Mouse (Mus musculus) left cerebral cortex, adult 9 months (tissue): ENCODE data around the gene Smco4.

Source experiments
- DNase-seq, 2 experiments: peaks; one replicate each; pipeline ENCODE4 v3.0.0; 2022; ENCODE audit warnings: low spot score in 2 of 2

The Smco4 gene

DNA sequence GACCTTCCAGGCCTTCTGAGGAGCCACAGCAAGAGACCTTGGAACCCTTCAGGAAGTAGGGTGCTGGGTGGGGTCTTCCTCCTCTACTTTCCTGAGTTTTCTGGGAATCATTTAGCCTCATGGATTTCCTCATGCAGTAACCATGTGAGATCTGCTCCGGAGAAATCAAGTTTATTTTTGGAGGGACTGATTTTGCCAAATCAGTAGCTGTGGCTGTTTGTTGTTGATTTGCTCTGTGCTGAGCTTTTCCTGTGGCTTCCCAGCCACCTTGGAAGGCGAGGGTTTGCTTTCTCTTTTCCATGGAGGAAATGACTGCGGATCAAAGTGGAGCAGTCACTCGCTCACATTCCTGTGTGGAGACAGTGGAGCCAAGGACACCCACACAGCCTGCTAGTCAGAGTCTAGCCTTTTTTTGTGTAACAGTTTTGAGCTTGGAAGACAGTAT, 14.2 kb downstream of the Smco4 start:
- DNase-seq, result peak in 1 of 2 experiments; percentile 30

GRCm38 (mm10) chr9:15509363-15509762, 16.1 kb downstream of the Smco4 start:
- peak in 1 of 2 experiments; percentile 27 for DNase-seq

DNA sequence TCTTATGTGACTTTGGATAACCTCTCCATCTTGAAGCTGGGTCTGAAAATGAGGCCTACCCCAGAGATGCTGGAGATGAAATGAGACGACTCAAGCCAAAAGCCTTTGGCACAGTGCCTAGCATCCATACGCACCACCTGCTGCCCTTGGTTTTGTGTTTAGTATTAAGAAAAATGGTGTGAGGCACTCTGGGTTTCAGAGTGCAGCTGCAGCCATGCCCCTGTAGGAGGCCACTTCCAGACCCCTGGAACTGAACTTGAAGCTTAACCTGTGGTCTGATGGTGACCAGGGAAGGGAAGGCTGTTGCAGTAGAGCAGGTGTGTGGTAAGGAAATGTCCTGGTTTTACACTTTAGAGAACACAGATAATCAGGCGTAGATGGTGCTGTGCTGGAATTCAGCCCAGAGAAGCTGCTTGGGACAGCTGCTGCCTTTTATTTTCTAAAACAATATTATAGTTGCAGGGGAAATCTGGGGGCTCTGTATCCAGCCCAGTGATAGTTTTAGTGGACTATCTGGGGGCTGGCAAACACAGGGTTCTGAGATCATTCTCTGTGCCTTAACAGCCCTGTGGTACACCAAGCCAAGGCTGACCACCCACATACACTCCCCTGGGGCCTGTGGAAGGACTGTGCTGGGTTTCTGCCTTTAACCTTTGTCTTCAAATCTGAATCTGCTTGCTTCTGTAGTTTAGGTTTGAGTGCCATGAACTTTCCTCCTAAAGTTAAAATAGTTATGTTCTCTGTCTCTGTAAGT, 17.5 kb downstream of the Smco4 start:
- no peak for DNase-seq

DNA sequence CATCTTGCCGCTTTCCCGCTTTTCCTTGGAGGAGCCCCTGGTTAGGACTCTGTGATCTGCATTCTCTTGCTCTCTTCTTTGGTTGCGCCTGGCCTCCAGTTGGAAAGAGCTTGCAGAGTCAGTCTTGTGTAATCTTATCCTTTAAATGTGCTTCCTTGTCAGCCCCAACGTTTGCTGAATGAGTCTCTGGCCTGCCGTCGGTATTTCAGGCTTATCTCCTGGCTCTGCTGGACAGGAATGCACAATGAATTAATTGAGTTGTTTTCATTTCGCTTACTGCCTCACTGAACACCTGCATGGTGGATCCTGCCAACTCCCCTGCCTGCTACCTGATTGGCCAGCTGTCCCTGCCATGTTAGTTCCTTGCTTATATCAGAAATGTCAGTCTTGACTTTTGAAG, 19.7 kb downstream of the Smco4 start:
- DNase-seq, result no peak

DNA sequence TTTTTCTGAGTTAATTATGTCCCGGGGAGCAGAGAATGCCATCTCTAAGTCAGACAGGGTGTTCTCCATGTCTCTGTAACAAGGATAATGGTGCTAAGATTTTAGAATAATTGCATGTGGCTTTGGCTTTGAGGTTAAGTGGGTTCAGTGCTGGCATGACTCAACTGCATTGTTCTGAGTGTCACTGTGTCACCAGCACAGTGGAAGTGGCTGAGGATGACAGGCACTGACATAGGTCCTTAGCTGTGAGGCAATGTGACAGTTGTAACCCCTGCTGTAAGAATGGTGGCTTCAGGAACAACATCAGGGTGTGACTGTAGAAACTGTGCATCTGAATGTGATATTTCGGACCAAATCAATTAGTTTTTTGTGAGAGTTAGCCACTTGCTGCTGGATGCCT, 22.8 kb downstream of the Smco4 start:
- DNase-seq, result no peak

- no peak for DNase-seq
Observed at GRCm38 (mm10) chr9:15517979-15518378, 24.7 kb downstream of the Smco4 start.

GRCm38 (mm10) chr9:15522348-15522747, 29.1 kb downstream of the Smco4 start:
- DNase-seq, result no peak

- no peak for DNase-seq
Observed at GRCm38 (mm10) chr9:15522887-15523286, 29.7 kb downstream of the Smco4 start.

DNA sequence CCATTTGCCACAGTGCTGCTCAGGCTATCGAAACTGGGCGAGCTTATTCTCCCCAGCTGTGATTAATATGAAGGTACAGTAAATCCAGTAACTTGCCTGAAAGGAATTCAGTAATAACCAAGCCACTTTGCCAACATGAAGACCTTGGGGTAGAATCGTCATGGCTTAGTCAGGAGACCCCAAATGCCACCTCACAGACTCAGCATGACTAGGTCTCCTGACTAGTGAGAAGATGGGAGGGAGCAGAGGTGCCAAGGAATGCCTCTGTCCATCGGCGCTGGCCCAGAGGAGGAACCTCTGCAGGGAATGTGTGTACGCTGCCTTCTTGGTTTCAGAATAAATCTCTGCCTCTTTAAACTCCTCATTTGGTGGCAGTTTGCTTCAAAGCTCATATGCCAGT, 30.4 kb downstream of the Smco4 start:
- DNase-seq, result no peak

DNA sequence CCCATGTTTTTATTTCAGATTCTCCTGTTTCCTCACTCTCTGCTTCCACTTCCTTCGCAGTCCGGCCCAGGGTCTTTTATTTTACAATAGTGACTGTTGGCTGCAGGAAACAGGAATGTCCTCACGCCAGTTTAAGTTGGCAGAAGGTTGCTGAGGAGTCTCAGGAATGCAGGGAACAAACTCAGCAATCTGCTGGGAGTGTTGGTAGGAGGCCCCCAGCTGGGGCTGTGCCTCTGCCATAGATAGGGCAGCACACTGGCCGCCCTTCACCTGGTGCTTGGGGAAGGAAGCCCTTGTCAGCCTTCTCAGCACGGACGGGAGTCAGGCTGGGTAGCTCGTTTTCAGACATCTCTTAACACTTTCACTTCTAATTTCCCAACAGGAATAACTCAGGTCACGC, 32.0 kb downstream of the Smco4 start:
- DNase-seq, result no peak

GRCm38 (mm10) chr9:15526539-15526938, 33.3 kb downstream of the Smco4 start:
- no peak for DNase-seq

GRCm38 (mm10) chr9:15527846-15528245, 34.6 kb downstream of the Smco4 start:
- DNase-seq, result no peak

- no peak for DNase-seq
Observed at GRCm38 (mm10) chr9:15528368-15528767, 35.1 kb downstream of the Smco4 start.

DNA sequence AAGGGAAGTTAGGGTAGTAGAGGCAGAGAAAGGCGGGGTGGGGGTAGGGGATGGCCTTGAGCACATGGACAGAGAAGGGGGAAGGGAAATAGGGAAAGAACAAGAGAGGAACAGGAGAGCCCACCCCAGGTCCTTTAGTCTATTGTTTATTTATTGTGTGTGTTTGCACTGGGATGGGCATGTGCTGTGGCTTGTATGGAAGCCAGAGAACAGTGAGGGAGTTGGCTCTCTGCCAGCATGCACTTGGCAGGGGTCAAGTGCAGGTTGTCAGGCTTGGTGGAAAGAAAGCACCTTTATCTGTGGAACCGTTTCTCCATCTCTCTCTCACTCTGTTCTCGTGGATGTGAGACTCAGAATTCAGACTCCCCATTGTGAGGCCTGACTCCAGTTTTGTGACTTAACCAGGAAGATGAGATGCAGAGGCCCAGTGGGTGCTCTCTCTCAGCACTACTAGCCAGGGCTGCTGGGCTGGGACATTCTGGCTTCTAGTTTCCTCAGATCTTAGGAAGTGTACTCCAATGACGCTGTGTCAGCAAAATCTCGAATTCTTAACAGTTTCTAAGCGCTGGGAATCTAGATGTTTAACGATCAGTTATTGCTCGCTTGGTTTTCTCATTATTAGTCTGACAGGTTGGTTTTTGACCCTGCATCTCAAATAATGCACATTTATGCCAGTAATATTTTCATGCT, 36.2 kb downstream of the Smco4 start:
- no peak for DNase-seq

- DNase-seq, result no peak
Observed at GRCm38 (mm10) chr9:15529965-15530320, 36.7 kb downstream of the Smco4 start.

GRCm38 (mm10) chr9:15531204-15531603, 38.0 kb downstream of the Smco4 start:
- DNase-seq, result no peak

DNA sequence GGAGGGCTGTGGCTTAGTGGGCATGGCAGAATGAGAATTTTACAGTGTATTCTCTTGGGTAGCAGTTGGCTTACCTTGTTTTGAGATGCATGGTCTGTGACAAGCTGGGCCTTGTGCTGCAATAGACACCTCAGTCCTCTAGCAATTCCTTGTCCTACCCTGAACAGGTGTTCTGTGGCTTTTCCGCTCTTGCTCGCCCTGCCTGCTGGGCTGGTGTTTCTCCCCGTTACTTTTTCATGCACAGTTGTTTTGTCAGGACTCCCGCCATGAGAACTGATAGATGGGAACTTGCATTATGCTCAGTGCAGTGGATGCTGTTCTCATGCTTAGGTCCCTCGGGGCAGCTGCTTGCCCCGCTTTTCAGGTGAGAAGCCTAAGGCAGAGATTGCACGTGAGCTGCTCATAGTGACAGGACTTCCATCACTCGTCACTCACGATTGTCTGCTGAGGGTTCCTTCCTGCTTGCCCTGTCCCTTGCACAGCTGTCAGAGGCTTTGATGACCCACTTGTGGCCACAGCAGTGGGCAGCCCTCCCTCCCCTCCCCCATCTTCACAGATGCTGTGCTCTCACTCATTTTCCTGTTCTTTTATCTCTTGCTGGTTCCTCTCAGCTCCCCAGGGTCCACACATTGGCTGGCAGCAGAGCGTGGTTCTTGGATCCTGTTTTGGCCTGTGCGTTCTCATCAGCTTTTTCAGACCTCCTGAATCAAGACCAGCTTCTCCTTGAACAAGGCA, 40.3 kb downstream of the Smco4 start:
- no peak for DNase-seq

- no peak for DNase-seq
Observed at GRCm38 (mm10) chr9:15534110-15534509, 40.9 kb downstream of the Smco4 start.

DNA sequence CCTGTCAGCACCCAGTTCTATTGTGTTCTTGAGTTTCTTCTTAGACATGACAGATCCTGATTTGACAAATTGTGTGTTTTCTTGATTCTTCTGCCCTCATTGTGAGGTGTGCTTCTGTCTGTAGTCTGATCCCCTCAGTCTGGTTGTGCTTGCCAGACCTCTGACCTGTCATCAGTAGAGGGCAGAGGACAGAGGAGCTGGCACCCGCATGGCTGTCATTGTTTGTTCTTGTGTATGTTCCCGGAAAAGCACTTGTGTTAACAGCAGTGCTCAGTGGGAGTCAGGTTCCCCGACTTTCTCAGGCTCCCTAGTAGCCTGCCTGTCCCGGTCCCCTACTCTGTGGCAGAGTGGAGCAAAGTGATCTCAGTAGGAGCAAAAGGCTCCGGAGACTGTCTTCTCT, 42.2 kb downstream of the Smco4 start:
- DNase-seq, result no peak

DNA sequence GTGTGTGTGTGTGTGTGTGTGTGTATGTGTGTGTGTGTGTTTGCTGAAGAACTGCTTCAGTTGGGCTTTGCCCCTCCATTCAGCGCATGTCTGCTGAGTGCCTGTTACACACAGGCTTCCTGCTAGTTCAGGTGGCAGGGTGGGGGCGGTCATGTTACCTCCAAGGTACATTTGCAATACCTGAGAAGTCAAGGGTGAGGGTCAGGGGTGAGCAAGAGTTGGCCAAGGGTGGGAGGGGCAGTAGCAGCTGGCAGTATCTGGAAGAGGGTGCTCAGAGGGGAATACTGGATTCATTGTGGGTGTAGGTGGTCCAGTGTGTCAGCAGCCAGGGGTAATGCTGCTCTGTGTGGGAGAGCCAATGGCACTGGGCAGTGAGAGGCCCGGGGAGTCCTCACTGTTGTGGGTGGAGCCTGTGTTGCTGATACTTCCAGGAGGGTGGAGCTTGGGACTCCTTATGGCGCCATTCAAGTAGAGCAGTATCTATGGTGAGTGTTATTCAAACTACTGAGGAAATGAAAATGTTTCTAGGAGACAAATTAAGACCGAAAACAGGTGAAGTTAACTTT, 43.7 kb downstream of the Smco4 start:
- DNase-seq, result no peak

DNA sequence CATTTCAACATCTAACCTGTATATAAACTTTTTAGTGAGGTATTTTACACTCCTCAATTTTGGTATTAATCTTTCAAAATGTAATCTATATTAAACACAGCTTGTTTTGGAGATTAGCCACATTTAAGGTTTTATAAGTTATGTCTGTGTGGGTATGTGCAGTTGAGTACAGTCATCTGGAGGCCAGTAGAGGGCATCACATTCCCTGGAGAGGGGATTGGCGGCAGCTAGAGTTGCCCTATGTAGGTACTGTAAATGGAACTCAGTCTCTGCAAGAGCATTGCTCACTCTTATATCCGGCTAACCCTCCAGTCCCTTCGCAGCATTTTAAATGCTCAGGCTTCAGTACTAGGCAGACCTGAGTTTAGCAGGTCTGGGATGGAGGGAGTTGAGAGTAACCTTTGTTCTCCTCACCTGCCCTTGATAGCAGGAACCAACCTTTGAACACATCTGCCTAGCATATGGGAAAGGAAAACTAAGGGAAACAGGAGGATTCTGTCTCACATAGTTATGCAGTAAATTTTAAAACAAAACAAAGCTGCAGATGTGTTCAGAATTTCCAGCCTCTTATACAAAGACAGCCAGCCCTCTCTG, 44.3 kb downstream of the Smco4 start:
- DNase-seq, result no peak

DNA sequence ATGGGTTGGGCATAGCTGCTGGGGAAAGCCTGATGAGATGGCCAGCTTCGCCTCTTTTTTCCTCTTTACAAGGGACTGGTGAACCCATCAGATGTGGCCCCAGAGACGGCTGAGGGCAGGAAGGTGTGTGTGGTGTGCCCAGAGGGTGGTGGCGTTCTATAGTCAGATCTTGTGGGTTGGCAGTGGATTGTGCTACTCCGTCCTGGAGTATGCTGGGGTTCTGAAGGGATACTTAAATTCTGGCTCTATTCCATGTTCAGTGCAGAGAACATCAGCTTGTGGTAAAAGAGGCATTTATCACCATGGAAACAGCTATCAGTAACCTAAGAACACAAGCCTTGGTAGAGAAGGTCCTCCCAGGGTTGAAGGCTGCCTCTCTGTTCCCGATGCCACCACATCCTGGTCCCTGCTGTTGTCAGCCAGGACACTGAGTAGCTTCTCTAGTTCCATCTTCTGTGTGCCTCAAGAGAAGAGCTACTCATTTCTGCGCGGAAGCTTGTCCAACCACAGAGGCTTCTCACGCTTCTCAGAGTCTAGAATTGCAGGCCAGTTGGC, 45.8 kb downstream of the Smco4 start:
- DNase-seq, result no peak
